Mouse (Mus musculus) layer of hippocampus, postnatal 10 days (tissue): ENCODE results near the gene Cit. TPM values are rescaled to one million over a fixed set of nuclear protein-coding genes. Genes with fewer than 3 reads are reported as not detected.
A peak's percentile ranks its signal among the peaks of the same experiment; 100 is the strongest.
"Not testable (repeated sequence)": the region's sequence is repeated elsewhere in the genome, so short reads cannot be mapped to it uniquely, and the experiment has no call there.

ENCODE experiments used
- DNase-seq, 2 experiments: peaks; one replicate each; pipeline ENCODE4 v3.0.0; 2021; ENCODE audit warnings: low spot score in 2 of 2
- long read RNA-seq: library from polyadenylated mRNA; stranded (forward); transcript quantifications from one replicate; pipeline ENCODE4 v2.0.0, GENCODE M21; 2023
- total RNA-seq, 2 experiments: library from RNA; stranded (reverse); gene quantifications; 2 replicates each; pipeline ENCODE4 v1.2.3; 2021

Gene Cit
- total RNA-seq, result 10 to 100 TPM; 42.8 to 52.6 TPM
- long read RNA-seq, transcript Cit-207 (3 exons, 756 nt), result major isoform, 6 of 10 reads
- long read RNA-seq, partial matches to known transcripts, result 2 of 10 reads
- long read RNA-seq, other reads (novel, unspliced or antisense), result 2 of 10 reads

DNA sequence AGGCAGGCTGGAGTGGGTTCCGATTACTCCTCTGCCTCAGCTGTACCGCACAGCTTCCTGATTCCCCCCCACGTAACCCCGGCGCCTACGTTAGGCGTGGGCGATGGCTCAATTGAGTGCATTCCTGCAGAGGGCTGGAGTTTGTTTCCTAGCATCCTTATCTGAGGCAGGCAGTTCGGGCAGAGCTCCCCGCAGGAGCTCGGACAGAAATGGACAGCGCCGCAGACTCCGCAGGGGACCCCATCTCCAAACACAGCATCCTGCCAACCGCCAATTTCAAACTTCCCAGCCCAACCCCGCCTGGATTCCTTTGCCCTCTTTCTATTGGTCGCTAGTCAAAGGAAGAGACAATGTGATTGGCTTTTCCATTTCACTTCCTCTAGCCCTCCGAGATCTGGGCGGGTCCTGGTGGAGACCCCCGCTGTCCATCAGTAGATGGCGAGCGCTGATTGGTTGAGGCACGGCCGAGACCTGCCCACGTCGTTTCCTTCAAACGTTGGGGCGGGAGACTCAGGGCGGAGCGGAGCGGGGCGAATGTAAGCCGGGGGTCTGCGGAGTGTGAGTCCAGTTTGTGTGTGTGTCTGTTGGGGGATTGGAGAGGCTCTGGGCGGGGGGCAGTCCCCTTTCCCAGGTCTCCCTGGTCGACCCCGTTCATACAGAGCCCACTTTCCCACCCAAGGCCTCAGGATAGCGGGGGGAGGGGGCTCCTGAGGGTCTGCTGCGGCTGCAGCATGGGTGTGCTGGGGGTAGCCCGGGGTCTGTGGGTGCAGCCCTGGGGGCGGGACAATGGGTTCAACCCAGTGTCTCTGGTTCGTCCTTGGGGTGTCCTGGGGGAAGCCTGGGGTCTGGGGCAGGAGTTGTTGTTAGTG, at the start of gene Cit:
Gene Cit, plus strand, starts transcription at position 513 of the 869 bp plus-strand sequence.
- DNase-seq, result peak; percentile 92 to 93

DNA sequence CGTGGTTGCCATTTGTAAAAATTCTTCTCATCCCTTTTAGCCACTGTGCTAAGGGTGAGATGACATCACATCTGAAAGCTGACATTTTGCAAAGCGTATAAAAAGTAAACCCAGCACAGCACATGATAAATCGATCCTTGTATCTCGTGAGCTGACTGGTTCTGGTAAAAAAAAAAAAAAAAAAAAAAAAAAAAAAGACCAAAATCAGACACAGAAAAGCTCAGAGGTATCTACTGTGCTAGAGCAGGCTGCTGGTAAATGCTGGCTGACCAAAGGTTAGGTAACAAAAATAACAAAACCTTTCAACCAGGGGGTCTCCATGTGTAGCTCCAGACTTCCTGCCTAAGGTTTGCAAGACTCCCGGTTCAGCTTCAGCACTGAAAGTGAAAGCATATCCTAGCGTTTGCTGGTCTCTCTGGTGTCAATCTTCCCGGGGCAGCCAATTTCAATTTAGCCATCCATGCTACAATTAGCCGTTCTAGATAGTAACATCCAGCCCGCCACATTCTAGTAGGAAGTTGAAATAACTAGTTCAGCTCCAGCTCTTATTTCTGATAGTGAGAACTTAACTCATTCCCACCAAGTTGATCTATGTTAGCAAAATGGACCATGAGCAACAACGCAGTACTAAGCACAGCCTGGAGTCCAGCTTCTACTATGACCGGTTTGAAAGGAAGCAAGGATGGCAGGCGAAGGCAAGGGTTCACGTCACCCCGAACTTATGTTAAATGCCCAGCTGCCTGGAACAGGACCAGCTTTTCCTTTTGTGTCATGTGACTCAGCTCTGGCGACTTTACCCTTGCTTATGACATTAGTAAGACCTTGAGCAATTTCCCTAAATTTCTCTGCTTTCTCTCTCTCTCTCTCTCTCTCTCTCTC, 45.8 kb upstream of the Cit start:
- no peak for DNase-seq

DNA sequence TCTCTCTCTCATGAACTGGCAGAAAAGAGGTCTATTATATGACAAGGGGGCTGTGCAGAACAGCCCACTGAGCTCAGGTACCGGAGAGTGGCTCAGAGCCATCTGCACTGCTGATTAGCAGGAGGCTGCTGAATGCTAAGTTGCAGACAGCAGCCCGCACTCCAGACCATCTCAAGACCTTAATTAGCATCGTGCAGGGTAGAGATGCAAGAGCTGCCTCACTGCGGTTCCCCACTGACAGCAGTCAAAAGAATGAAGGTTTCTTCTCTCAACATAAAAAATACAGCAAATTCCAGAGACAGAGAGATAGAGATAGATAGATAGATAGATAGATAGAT, 45.2 kb upstream of the Cit start:
- no peak for DNase-seq

- no peak for DNase-seq
Measured at GRCm38 (mm10) chr5:115812262-115812661, 32.8 kb upstream of the Cit start.

GRCm38 (mm10) chr5:115817022-115817421, 28.1 kb upstream of the Cit start:
- no peak for DNase-seq

GRCm38 (mm10) chr5:115817655-115818054, 27.4 kb upstream of the Cit start:
- peak; percentile 16 to 18 for DNase-seq

- no peak for DNase-seq
Measured at GRCm38 (mm10) chr5:115819966-115820365, 25.1 kb upstream of the Cit start.

GRCm38 (mm10) chr5:115821200-115821599, 23.9 kb upstream of the Cit start:
- no peak for DNase-seq

- DNase-seq, result no peak
Measured at GRCm38 (mm10) chr5:115821910-115822309, 23.2 kb upstream of the Cit start.

- DNase-seq, result no peak
Measured at GRCm38 (mm10) chr5:115832754-115833153, 12.3 kb upstream of the Cit start.

GRCm38 (mm10) chr5:115833806-115834205, 11.3 kb upstream of the Cit start:
- not testable (repeated sequence) for DNase-seq

DNA sequence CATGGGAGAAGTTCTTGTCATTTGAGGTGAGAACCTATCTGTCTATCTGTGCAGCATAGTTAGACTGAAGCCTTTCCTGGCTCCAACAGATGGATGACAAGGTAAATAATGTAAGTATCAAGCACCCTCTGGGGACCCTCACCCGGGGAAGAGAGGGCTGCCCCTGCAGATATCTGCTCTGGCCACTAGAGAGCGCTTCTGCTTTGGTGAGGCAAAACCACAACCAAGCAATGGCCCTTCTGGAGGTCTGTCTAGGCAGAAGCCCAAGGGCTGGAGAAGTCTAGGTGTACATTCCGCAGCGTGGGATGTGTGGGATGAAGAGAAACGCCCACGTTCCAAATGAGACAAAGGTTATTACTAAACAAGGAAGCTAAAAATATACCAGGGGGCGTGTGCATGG, 9.8 kb upstream of the Cit start:
- DNase-seq, result no peak

DNA sequence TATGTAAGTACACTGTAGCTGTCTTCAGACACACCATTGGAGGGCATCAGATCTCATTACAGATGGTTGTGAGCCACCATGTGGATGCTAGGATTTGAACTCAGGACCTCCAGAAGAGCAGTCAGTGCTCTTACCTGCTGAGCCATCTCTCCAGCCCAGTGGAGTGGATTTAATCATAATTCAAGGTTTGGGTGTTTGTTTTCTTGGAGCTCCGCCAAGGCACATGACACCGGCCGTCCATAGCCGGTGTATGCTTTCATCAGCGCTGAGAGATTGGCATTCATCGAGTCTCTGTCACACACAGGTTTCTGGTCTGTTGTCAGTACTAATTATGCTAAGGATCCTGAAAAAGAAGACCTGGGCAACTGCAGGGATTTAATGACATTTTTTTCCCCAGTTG, 7.0 kb upstream of the Cit start:
- DNase-seq, result no peak

- DNase-seq, result no peak
Measured at GRCm38 (mm10) chr5:115840453-115840852, 4.6 kb upstream of the Cit start.

GRCm38 (mm10) chr5:115840946-115841775, 3.9 kb upstream of the Cit start:
- no peak for DNase-seq

- DNase-seq, result no peak
Measured at GRCm38 (mm10) chr5:115844368-115844765, 711 bp upstream of the Cit start.

DNA sequence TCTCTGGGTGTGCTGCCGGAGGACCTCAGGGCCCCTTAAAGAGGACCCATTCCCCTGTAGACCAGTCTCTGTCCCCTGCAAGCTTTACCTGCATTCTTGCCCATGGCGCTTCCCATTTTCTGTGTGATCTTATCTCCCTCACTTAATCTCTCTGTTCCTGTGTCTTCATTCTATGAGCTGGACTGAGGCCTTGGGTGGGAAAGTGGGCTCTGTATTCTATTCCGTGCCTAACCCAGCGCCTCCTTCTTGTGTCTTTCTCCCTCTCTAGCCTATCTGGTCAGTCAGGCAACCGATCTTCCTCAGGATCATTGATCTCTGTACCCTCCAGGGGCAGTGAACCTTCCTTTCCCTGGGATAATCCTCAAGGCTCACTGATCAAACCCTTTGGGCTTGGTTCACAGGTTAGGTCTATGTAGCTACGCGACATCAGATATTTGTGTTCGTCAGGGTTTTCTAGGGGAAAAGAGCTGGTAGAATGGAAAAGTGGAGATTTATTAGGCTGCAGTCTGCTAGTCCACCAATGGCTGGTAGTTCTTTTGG, 627 bp downstream of the Cit start:
- no peak for DNase-seq

DNA sequence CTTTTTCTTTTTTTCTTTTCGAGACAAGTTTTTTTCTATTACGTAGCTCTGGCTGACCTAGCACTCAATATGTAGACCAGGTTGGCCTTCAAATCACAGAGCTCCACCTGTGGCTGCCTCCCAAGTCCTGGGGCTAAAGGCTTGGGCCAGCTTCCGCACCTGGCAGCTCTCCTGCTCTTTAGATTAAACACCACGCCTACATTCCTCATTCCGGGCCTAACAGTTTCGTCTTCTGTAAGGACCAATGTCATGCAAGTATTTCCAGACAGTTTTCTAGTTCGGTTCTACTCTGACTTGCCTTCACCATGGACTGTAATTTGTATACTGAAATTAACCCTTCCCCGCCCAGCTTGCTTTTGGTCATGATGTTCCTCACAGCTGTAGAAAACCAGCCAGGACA, 2.1 kb downstream of the Cit start:
- no peak for DNase-seq

DNA sequence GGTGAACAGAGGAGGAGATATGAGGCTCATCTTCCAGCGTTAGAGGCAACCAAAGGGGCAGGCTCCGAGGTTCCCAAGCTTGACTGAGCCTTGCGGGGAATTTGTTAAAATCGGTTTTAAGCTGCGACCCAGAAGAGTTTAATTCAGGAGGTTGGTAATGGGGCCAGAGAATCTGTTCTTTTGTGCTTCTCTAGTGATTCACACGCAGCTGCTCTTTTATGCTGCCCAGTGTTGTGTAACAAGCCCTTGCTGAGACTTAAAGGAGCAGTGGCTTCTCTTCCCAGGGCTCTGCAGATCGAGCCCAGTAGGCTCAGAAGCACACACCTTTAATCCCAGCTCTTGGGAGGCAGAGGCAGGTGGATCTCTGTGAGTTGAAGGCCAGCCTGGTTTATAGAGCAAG, 3.4 kb downstream of the Cit start:
- no peak for DNase-seq

GRCm38 (mm10) chr5:115849263-115849829, 4.3 kb downstream of the Cit start:
- no peak for DNase-seq
